Mouse (Mus musculus): ENCODE measurements around the gene Foxk2. TPM values are rescaled to one million over a fixed set of nuclear protein-coding genes. Genes with fewer than 3 reads are reported as not detected.

Gene Foxk2
- polyA plus RNA-seq (2011; ENCODE audit: insufficient read depth, insufficient read length, low replicate concordance, missing spikeins) = 11.7 and 24.6 TPM in 2 replicates

- TF ChIP-seq POLR2A (IDR thresholded peaks at IDR 0.05; ENCODE audit: borderline replicate concordance, control insufficient read depth, low read depth, low read length) (peak; percentile 55; the same call in 1 of the 2 replicates), CTCF (IDR thresholded peaks at IDR 0.05; ENCODE audit: control insufficient read depth, insufficient read depth, low read length) (no peak)
These were observed at the start of gene Foxk2 for GRCm38 (mm10) chr11:121259160-121260100. Foxk2 (plus strand) TSS chr11:121259990.

GRCm38 (mm10) chr11:121216831-121217230 lies 43.0 kb upstream of the Foxk2 start:
- no peak overlapping the region for H3K4me3 ChIP-seq (replicated peaks; ENCODE audit: control insufficient read depth, low read depth, low read length)
- no peaks in the 10 kb centered on the region; the same call in 1 of the 2 replicates for H3K4me1 ChIP-seq (ENCODE audit: control insufficient read depth, insufficient read depth, low read length)
- no peak overlapping the region for H3K27ac ChIP-seq (ENCODE audit: control insufficient read depth, insufficient read depth, low read depth, low read length, poor library complexity)
- WGBS = 86% methylated on average over 3 of the region's 3 CpGs
- TF ChIP-seq CTCF (IDR thresholded peaks at IDR 0.05; ENCODE audit: control insufficient read depth, insufficient read depth, low read length) = no peak
- TF ChIP-seq POLR2A (IDR thresholded peaks at IDR 0.05; ENCODE audit: borderline replicate concordance, control insufficient read depth, low read depth, low read length) = no peak

More at GRCm38 (mm10) chr11:121259160-121260100, at the start of gene Foxk2:
- Histone ChIP-seq H3K4me1 (ENCODE audit: control insufficient read depth, insufficient read depth, low read length) (no peaks in the 10 kb centered on the region; the same call in 1 of the 2 replicates), H3K27ac (ENCODE audit: control insufficient read depth, insufficient read depth, low read depth, low read length, poor library complexity) (peak within 1 kb of the TSS; percentile 87), H3K4me3 (replicated peaks; ENCODE audit: control insufficient read depth, low read depth, low read length) (peak within 1 kb of the TSS; percentile 95)
- WGBS = 2% methylated on average over 91 of the region's 91 CpGs

- Histone ChIP-seq H3K4me3 (replicated peaks; ENCODE audit: control insufficient read depth, low read depth, low read length) (no peak overlapping the region), H3K4me1 (ENCODE audit: control insufficient read depth, insufficient read depth, low read length) (no peaks in the 10 kb centered on the region; the same call in 1 of the 2 replicates), H3K27ac (ENCODE audit: control insufficient read depth, insufficient read depth, low read depth, low read length, poor library complexity) (no peak overlapping the region)
- TF ChIP-seq CTCF (IDR thresholded peaks at IDR 0.05; ENCODE audit: control insufficient read depth, insufficient read depth, low read length) (no peak), POLR2A (IDR thresholded peaks at IDR 0.05; ENCODE audit: borderline replicate concordance, control insufficient read depth, low read depth, low read length) (no peak)
- WGBS = 92% methylated on average over 11 of the region's 11 CpGs
These were observed 40.0 kb upstream of the Foxk2 start for GRCm38 (mm10) chr11:121219776-121220175.

- H3K27ac ChIP-seq (ENCODE audit: control insufficient read depth, insufficient read depth, low read depth, low read length, poor library complexity) = no peak overlapping the region
- 93% methylated on average over 5 of the region's 5 CpGs for WGBS
- H3K4me1 ChIP-seq (ENCODE audit: control insufficient read depth, insufficient read depth, low read length) = no peaks in the 10 kb centered on the region; the same call in 1 of the 2 replicates
- no peak for TF ChIP-seq POLR2A (IDR thresholded peaks at IDR 0.05; ENCODE audit: borderline replicate concordance, control insufficient read depth, low read depth, low read length)
- TF ChIP-seq CTCF (IDR thresholded peaks at IDR 0.05; ENCODE audit: control insufficient read depth, insufficient read depth, low read length) = no peak
- no peak overlapping the region for H3K4me3 ChIP-seq (replicated peaks; ENCODE audit: control insufficient read depth, low read depth, low read length)
These were observed 39.0 kb upstream of the Foxk2 start for GRCm38 (mm10) chr11:121220771-121221170.

GRCm38 (mm10) chr11:121221321-121222010 lies 38.3 kb upstream of the Foxk2 start:
- no peaks in the 10 kb centered on the region; the same call in 1 of the 2 replicates for H3K4me1 ChIP-seq (ENCODE audit: control insufficient read depth, insufficient read depth, low read length)
- TF ChIP-seq POLR2A (IDR thresholded peaks at IDR 0.05; ENCODE audit: borderline replicate concordance, control insufficient read depth, low read depth, low read length) (no peak), CTCF (IDR thresholded peaks at IDR 0.05; ENCODE audit: control insufficient read depth, insufficient read depth, low read length) (no peak)
- H3K4me3 ChIP-seq (replicated peaks; ENCODE audit: control insufficient read depth, low read depth, low read length) = no peak overlapping the region
- no peak overlapping the region for H3K27ac ChIP-seq (ENCODE audit: control insufficient read depth, insufficient read depth, low read depth, low read length, poor library complexity)
- WGBS = 63% methylated on average over 6 of the region's 6 CpGs

- TF ChIP-seq POLR2A (IDR thresholded peaks at IDR 0.05; ENCODE audit: borderline replicate concordance, control insufficient read depth, low read depth, low read length) (no peak), CTCF (IDR thresholded peaks at IDR 0.05; ENCODE audit: control insufficient read depth, insufficient read depth, low read length) (no peak)
- Histone ChIP-seq H3K4me3 (replicated peaks; ENCODE audit: control insufficient read depth, low read depth, low read length) (peak overlapping the region; percentile 90), H3K27ac (ENCODE audit: control insufficient read depth, insufficient read depth, low read depth, low read length, poor library complexity) (peak overlapping the region; percentile 94), H3K4me1 (ENCODE audit: control insufficient read depth, insufficient read depth, low read length) (peaks cover 4% of the 10 kb centered on the region)
- WGBS = 3% methylated on average over 21 of the region's 21 CpGs
These were observed 31.4 kb upstream of the Foxk2 start for GRCm38 (mm10) chr11:121228129-121229017.

- peak; percentile 48; the same call in 1 of the 2 replicates for TF ChIP-seq POLR2A (IDR thresholded peaks at IDR 0.05; ENCODE audit: borderline replicate concordance, control insufficient read depth, low read depth, low read length)
- TF ChIP-seq CTCF (IDR thresholded peaks at IDR 0.05; ENCODE audit: control insufficient read depth, insufficient read depth, low read length) = peak; percentile 24; the same call in 1 of the 2 replicates
- Histone ChIP-seq H3K4me1 (ENCODE audit: control insufficient read depth, insufficient read depth, low read length) (peaks cover 4% of the 10 kb centered on the region), H3K4me3 (replicated peaks; ENCODE audit: control insufficient read depth, low read depth, low read length) (peak within 1 kb of the TSS; percentile 90), H3K27ac (ENCODE audit: control insufficient read depth, insufficient read depth, low read depth, low read length, poor library complexity) (peak within 1 kb of the TSS; percentile 94)
- WGBS = 0% methylated on average over 23 of the region's 23 CpGs
These were observed 30.8 kb upstream of the Foxk2 start, which contains the start of gene Cybc1 for GRCm38 (mm10) chr11:121229018-121229439. Cybc1 (minus strand) TSS chr11:121229322.

All from bone marrow, adult 2 months (tissue).